Mouse (Mus musculus) cortical plate, adult 2 months (tissue): ENCODE data around the gene Cdsn.

Experiments
- CTCF ChIP-seq: fragments of 200-500 bp; IDR thresholded peaks from 2 replicates; pipeline ENCODE4 v1.5.1; 2011; ENCODE audit warnings: mild to moderate bottlenecking, control low read depth, low read length; ENCODE audit not compliant: insufficient read depth; ENCODE audit errors: extremely low read depth
- POLR2A ChIP-seq: fragments of 200-500 bp; IDR thresholded peaks from 2 replicates; pipeline ENCODE4 v1.6.1; 2011; ENCODE audit warnings: mild to moderate bottlenecking, low read length, control low read depth; ENCODE audit not compliant: insufficient read depth; ENCODE audit errors: extremely low read depth

- TF ChIP-seq POLR2A (no peak), CTCF (peak; percentile 68)
These were observed 38.9 kb upstream of the Cdsn start for GRCm38 (mm10) chr17:35512916-35513626.
